Mouse (Mus musculus): ENCODE results near the gene Gm20683.

GRCm38 (mm10) chr17:25868601-25869191 lies 27.1 kb upstream of the Gm20683 start, which contains the start of gene Mcrip2:
- TF ChIP-seq CTCF (IDR thresholded peaks at IDR 0.05; ENCODE audit: control insufficient read depth, insufficient read depth, low read length) (no peak), POLR2A (IDR thresholded peaks at IDR 0.05; ENCODE audit: borderline replicate concordance, control insufficient read depth, low read depth, low read length) (no peak)
